Mouse (Mus musculus): ENCODE data around the gene Aqp7.
A peak's percentile ranks its signal among the peaks of the same experiment; 100 is the strongest.
"Not testable (repeated sequence)": the region's sequence is repeated elsewhere in the genome, so short reads cannot be mapped to it uniquely, and the experiment has no call there.

Gene Aqp7

GRCm38 (mm10) chr4:41047524-41048271 is at the start of gene Aqp7:
Aqp7 (minus strand) TSS chr4:41048139.
- no peak for DNase-seq (ENCODE audit: low spot score in 2 of 2)

DNA sequence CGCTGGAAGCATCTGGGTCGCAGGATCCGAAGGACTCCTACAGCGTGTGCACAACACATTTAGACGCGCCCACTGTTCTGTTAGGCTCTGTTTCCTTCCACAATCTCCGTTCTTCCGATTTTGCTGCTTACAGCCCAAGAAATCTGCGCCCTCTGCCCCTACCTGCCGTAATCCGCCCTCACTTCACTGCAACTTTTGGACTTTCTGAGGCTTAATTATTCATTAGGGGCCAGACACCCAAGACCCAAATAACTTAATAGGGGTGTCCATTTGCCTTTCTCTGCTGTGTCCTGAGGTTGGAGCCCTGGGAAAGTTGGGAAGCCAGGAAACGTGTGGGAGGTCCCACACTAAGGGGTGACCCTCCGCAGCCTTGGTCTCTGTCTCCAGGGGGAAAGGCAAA is 49.4 kb upstream of the Aqp7 start:
- no peak for DNase-seq (ENCODE audit: low spot score in 2 of 2)

GRCm38 (mm10) chr4:41096794-41097193 is 48.9 kb upstream of the Aqp7 start:
- DNase-seq (ENCODE audit: low spot score in 2 of 2), result no peak

DNA sequence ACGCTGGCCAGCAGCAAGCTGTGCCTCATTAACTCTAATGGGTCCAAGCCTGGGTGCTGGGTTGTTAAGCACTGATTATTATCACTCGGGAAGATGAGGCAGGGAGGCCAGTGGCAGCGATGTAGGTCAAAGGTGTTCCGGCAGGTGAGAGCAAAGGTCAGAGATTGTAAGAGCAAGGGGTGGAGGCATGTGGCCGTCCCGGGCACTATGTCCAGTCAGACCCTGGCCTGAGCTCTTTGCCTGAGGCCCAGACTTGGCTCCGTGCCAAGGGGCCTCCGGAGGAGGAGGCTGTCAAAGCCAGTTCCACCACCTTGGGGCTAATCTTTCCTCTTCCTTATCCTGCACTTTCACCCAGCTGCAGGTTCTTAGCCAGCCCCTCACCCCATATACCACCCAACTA is 48.2 kb upstream of the Aqp7 start:
- DNase-seq (ENCODE audit: low spot score in 2 of 2), result no peak

GRCm38 (mm10) chr4:41094361-41094760 is 46.4 kb upstream of the Aqp7 start:
- DNase-seq (ENCODE audit: low spot score in 2 of 2), result no peak

- no peak for DNase-seq (ENCODE audit: low spot score in 2 of 2)
Observed at GRCm38 (mm10) chr4:41092958-41093357, 45.0 kb upstream of the Aqp7 start.

DNA sequence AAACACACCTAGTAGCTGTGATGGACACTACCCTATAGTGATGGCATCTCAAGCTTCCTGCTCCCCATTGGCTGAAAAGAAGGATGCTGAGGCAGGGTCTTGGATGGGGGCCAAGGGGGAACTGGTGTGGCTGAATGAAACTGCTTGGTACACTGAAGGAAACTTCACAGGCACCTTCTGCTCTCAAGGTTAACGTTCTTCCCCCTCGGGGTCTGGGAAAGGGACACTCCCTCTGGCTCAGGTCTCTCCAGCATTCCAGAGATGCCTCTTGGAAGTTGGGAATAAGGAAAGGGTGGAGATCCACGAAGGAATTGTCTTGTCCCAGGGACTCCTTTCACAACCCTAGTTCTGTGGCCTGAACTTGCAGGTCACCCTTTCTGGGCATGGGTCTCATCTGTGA is 43.5 kb upstream of the Aqp7 start:
- no peak for DNase-seq (ENCODE audit: low spot score in 2 of 2)

- DNase-seq (ENCODE audit: low spot score in 2 of 2), result no peak
Observed at GRCm38 (mm10) chr4:41089705-41090104, 41.8 kb upstream of the Aqp7 start.

GRCm38 (mm10) chr4:41089189-41089588 is 41.2 kb upstream of the Aqp7 start:
- DNase-seq (ENCODE audit: low spot score in 2 of 2), result no peak

- no peak for DNase-seq (ENCODE audit: low spot score in 2 of 2)
Observed at GRCm38 (mm10) chr4:41087459-41088298, 39.7 kb upstream of the Aqp7 start.

GRCm38 (mm10) chr4:41086947-41087346 is 39.0 kb upstream of the Aqp7 start:
- no peak for DNase-seq (ENCODE audit: low spot score in 2 of 2)

DNA sequence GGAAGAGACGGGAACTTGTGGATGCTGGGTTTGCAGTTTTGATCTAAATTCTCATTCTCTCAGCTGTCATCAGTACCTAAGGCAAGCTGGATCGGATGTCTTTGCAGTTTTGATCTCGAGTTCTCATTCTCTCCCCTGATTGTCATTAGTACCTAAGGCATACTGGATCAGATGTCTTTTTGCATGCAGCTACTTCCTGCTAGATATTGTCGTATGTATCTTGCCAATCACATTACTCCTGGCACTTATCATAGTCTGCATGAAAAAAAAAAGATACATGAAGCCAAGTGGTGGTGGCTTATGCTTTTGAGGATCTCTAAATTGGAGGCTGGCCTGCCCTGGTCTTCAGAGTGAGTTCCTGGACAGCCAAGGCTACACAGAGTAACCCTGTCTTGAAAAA is 36.9 kb upstream of the Aqp7 start:
- no peak for DNase-seq (ENCODE audit: low spot score in 2 of 2)

DNA sequence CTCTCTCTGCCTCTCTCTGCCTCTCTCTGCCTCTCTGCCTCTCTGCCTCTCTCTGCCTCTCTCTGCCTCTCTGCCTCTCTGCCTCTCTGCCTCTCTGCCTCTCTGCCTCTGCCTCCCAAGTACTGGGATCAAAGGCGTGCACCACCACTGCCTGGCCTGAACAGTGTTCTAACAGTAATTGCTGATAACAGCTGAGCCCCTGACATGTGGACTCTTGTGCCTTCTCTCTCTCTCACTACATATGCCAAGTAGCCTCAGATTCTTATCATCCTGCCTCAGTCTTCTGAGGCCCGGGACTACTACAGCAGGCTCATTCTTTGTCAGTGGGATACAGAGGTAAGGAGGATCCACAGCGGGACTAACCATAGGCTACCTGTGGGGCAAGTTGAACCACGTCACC is 34.9 kb upstream of the Aqp7 start:
- not testable (repeated sequence) for DNase-seq (ENCODE audit: low spot score in 2 of 2)

GRCm38 (mm10) chr4:41081733-41082132 is 33.8 kb upstream of the Aqp7 start:
- DNase-seq (ENCODE audit: low spot score in 2 of 2), result no peak

- DNase-seq (ENCODE audit: low spot score in 2 of 2), result no peak
Observed at GRCm38 (mm10) chr4:41078726-41079125, 30.8 kb upstream of the Aqp7 start.

DNA sequence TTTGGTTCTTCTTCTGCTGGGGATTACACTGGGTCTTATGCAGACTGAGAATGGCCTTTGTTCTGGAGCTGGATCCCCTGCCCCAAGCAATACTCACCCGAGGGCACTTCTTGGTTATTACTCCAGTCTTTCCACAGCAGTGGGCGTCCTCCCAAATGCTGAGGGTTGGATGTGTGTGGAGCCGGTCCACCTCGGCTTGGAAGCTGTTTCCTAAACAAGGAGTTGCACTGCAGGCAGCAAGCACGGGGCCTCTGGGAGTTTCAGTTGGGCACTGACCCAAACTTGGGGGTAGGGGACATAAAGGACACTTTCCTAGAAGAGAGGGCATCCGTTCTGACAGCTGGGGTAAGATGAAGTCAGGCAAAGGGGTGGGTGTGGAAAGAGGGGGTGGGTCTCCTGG is 26.5 kb upstream of the Aqp7 start:
- DNase-seq (ENCODE audit: low spot score in 2 of 2), result no peak

DNA sequence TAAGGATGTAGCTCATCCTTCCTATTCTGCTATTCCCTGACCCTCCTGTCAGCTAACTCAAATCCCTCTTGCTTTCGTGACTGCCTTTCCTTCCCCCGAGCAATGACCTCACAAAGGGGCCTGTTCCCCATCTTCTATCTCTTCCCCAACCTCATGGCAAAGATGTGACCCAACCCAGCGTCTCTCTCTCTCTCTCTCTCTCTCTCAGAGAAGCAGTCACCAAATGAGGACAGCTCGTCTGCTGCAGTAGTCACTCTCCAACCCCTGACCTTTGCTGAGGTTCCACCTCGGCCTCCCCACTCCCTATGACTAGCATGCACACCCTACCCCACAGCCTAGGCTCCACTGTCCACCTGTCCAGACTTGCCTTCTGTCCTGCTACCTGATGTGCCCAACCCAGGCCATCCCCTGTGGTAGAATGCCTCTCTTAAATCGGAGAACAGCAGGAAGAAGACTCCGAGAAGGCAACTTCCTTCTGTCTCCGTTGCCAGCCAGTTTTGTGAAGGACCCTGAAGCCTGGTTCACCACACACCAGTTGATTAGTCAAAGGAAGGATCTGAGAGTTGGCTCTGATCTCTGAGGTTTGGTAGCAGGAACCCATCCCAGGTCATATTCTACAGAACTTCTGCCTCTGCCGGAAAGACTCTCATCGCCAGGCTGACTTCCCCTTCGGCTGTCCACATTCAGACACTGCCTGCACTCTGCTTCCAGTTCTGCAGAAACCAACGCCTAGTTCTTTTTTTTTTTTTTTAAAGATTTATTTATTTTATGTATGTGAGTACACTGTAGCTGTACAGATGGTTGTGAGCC is 25.3 kb upstream of the Aqp7 start:
- peak; percentile 27 to 35 for DNase-seq (ENCODE audit: low spot score in 2 of 2)

DNA sequence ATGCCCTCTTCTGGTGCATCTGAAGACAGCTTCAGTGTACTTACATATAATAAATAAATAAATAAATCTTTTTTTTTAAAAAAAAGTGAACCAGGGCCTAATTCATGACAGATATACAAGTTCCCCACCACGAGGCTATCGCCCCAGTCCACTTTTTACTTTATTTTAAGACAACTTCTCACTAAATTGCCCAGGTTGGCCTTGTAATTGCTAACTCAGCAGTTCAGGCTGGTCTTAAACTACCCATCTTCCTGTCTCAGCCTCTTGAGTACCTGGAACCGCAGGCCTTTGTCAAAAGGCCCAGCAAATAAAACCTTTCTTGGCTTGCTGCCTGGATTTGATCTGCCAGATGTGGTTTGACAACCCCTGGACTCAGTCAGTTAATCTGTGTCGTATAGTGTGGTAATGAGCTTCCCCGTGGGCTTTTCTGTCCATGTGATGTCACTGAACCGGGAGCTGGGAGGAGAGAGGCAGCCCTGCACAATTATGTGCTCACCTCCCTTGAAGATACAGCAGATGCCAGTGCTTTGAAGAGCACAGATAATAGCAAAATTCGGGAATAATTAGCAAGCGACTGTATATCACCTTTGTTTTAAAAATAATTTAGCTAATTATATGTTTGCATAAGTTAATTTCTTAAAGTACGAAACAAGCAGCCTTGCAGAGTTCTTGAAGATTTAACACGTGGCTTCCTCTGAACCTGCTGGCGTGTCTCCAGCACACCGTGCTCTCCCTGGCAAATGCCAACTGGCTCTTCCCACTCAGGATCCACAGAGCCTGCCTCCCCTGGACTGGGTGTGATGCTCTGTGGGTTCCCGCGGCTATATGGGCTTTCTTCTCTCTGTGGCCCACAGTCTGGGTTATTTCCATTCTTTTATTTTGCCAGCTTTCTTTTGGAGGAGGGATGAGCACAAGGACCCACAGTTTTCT is 23.8 kb upstream of the Aqp7 start:
- no peak for DNase-seq (ENCODE audit: low spot score in 2 of 2)

DNA sequence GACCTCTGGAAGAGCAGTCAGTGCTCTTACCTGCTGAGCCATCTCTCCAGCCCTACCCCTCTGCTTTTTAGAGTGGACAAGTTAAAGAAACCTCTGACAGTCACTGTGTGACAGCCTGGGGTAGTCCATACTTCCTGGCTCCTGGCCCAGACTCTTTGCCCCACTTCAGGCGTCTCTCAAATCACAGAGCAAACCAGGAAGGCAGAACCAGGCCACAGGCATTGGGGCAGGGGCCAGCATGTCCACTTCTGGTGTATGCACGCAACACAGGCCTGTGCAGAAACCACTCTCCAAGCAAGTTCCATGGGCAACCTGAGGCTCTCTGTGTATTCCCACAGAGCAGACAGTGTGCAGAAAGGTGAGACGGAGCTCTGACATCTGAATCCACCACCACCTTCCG is 17.3 kb upstream of the Aqp7 start:
- no peak for DNase-seq (ENCODE audit: low spot score in 2 of 2)

GRCm38 (mm10) chr4:41063894-41064673 is 16.1 kb upstream of the Aqp7 start:
- no peak for DNase-seq (ENCODE audit: low spot score in 2 of 2)
